Mouse (Mus musculus) activated CD4-positive, CD25-positive, alpha-beta regulatory T cell, adult 4 months (primary cell): ENCODE results near the gene Enam. TPM values are rescaled to one million over a fixed set of nuclear protein-coding genes. Genes with fewer than 3 reads are reported as not detected.

ENCODE experiments used
- polyA plus RNA-seq, 2 experiments: library from polyadenylated mRNA; unstranded; fragments of 100-300 nt; shearing (Covaris generic); gene quantifications; one replicate each; pipeline ENCODE4 v1.2.1; 2017

Enam gene
- polyA plus RNA-seq, 2 experiments from 2014 or later = 0.14 TPM; not detected in 1

Other genes starting within 250 kb of the Enam start
- under 1 TPM in 1 of 2 experiments, not detected in 1; 0.67 TPM for gene Gm7714, start 219.1 kb upstream of the Enam start, polyA plus RNA-seq
- not detected for gene Prol1, start 170.7 kb upstream of the Enam start, polyA plus RNA-seq
- gene Amtn, start 111.9 kb upstream of the Enam start, polyA plus RNA-seq = not detected
- gene Ambn, start 32.0 kb upstream of the Enam start, polyA plus RNA-seq = not detected
- gene Jchain, start 39.9 kb downstream of the Enam start, polyA plus RNA-seq = 10 to 100 TPM in 1 of 2 experiments, under 1 TPM in 1; 0.24 to 55.3 TPM
- gene Utp3, start 66.5 kb downstream of the Enam start, polyA plus RNA-seq = 100 to 1,000 TPM in 1 of 2 experiments, 10 to 100 TPM in 1; 86.2 to 103 TPM
- gene Rufy3, start 77.1 kb downstream of the Enam start, polyA plus RNA-seq = 1 to 10 TPM; 2.6 to 2.9 TPM
- gene Grsf1, start 188.2 kb downstream of the Enam start, polyA plus RNA-seq = 1 to 10 TPM; 7.7 to 9.0 TPM
- gene Mob1b, start 232.9 kb downstream of the Enam start, polyA plus RNA-seq = 10 to 100 TPM; 10.2 to 10.5 TPM